Mouse (Mus musculus): ENCODE measurements around the gene Nol9. TPM values are rescaled to one million over a fixed set of nuclear protein-coding genes. Genes with fewer than 3 reads are reported as not detected.

Gene Nol9
- polyA plus RNA-seq, 1 experiment from 2014 or later = 37.7 TPM

DNA sequence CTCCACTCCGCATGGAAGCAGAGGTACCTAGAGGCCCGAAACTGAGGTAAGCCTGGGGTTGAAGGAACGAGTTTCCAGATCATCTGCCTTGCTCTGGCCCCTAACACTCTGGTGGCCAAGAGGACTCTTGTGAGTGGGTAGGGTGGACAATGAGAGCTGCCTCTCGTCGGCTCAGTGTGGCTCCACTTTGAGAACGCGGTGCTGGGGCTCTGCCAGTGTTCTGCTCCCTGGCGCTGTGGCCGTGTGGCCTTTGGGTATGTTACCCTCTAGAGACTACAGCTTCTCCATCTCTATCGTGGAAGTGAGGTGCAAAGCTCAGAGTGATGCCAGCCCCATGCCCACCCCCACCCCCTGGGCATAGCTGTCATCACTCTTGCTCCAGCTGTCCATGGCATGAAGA, 33.5 kb downstream of the Nol9 start:
- H3K27me3 ChIP-seq (ENCODE audit: insufficient read depth, poor library complexity, severe bottlenecking) = no peaks in the 10 kb centered on the region
- peak overlapping the region; percentile 35 for H3K27ac ChIP-seq

DNA sequence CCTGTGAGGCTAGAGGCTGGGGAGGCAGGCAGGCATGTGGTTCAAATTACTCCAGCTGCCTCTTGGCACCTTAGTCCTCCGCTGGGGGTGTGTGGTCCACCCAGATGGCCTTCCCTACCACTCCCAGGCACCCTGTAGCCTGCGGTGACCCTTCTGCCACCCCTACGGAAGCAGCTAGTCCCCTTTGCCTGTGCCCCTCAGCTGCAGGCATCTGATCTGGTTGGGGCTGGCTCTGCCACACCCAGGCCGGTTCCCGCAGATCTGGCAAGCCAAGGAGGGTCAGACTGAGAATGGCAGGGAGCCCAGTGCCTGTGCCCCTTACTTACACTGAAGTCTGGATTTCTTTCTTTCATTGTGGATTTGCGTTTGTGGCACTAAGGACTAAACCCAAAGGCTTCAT, 34.6 kb downstream of the Nol9 start:
- Histone ChIP-seq H3K4me1 (replicated peaks) (peaks cover 62% of the 10 kb centered on the region), H3K27ac (no peak overlapping the region), H3K36me3 (no peaks in the 10 kb centered on the region), H3K27me3 (ENCODE audit: insufficient read depth, poor library complexity, severe bottlenecking) (no peaks in the 10 kb centered on the region), H3K4me3 (no peak overlapping the region), H3K9me3 (no peaks in the 10 kb centered on the region)
- WGBS = 89% methylated on average over 6 of the region's 6 CpGs
- DNase-seq (ENCODE audit: low spot score) = no peak

More for the DNA sequence above, 33.5 kb downstream of the Nol9 start:
- Histone ChIP-seq H3K36me3 (no peaks in the 10 kb centered on the region), H3K4me3 (no peak overlapping the region), H3K4me1 (replicated peaks) (peaks cover 72% of the 10 kb centered on the region), H3K9me3 (no peaks in the 10 kb centered on the region)
- WGBS = 68% methylated on average over 10 of the region's 10 CpGs
- DNase-seq (ENCODE audit: low spot score) = no peak

- Histone ChIP-seq H3K36me3 (no peaks in the 10 kb centered on the region), H3K27me3 (ENCODE audit: insufficient read depth, poor library complexity, severe bottlenecking) (no peaks in the 10 kb centered on the region), H3K4me1 (replicated peaks) (peaks cover 60% of the 10 kb centered on the region), H3K9me3 (no peaks in the 10 kb centered on the region), H3K27ac (no peak overlapping the region), H3K4me3 (no peak overlapping the region)
- 87% methylated on average over 9 of the region's 9 CpGs for WGBS
- DNase-seq (ENCODE audit: low spot score) = no peak
Observed at GRCm38 (mm10) chr4:152074548-152074947, 35.4 kb downstream of the Nol9 start.

- H3K4me1 ChIP-seq (replicated peaks) = peaks cover 46% of the 10 kb centered on the region
- H3K36me3 ChIP-seq = no peaks in the 10 kb centered on the region
- peak overlapping the region; percentile 43; the same call in 1 of the 2 replicates for H3K27ac ChIP-seq
- H3K27me3 ChIP-seq (ENCODE audit: insufficient read depth, poor library complexity, severe bottlenecking) = no peaks in the 10 kb centered on the region
- no peaks in the 10 kb centered on the region for H3K9me3 ChIP-seq
- WGBS = 85% methylated on average over 9 of the region's 9 CpGs
- no peak for DNase-seq (ENCODE audit: low spot score)
- no peak overlapping the region for H3K4me3 ChIP-seq
Observed at GRCm38 (mm10) chr4:152077191-152077590, 38.1 kb downstream of the Nol9 start.

GRCm38 (mm10) chr4:152078105-152078530, 39.0 kb downstream of the Nol9 start:
- Histone ChIP-seq H3K9me3 (no peaks in the 10 kb centered on the region), H3K36me3 (no peaks in the 10 kb centered on the region), H3K27ac (no peak overlapping the region), H3K27me3 (ENCODE audit: insufficient read depth, poor library complexity, severe bottlenecking) (no peaks in the 10 kb centered on the region), H3K4me3 (no peak overlapping the region), H3K4me1 (replicated peaks) (peaks cover 38% of the 10 kb centered on the region)
- WGBS = 95% methylated on average over 10 of the region's 10 CpGs
- no peak for DNase-seq (ENCODE audit: low spot score)

DNA sequence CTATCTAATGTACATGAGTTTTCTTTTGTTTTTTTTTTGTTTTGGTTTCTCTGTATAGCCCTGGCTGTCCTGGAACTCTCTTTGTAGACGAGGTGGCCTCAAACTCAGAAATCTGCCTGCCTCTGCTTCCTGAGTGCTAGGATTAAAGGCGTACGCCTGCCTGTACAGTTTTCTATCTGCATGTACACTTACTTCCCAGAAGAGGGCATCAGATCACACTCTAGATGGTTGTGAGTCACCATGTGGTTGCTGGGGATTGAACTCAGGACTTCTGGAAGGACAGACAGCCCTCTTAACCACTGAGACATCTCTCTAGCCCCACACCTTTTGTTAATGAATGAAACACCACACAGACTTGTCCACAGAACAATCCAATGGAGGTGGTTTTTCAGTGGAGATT, 40.1 kb downstream of the Nol9 start:
- Histone ChIP-seq H3K4me3 (no peak overlapping the region), H3K9me3 (no peaks in the 10 kb centered on the region), H3K27me3 (ENCODE audit: insufficient read depth, poor library complexity, severe bottlenecking) (peaks cover 5% of the 10 kb centered on the region; the same call in 1 of the 2 replicates), H3K4me1 (replicated peaks) (peaks cover 35% of the 10 kb centered on the region), H3K27ac (no peak overlapping the region), H3K36me3 (no peaks in the 10 kb centered on the region)
- DNase-seq (ENCODE audit: low spot score) = no peak
- WGBS = 87% methylated on average over 3 of the region's 3 CpGs

- no peaks in the 10 kb centered on the region for H3K9me3 ChIP-seq
- H3K4me3 ChIP-seq = no peak overlapping the region
- peaks cover 35% of the 10 kb centered on the region for H3K4me1 ChIP-seq (replicated peaks)
- H3K36me3 ChIP-seq = no peaks in the 10 kb centered on the region
- peaks cover 6% of the 10 kb centered on the region; the same call in 1 of the 2 replicates for H3K27me3 ChIP-seq (ENCODE audit: insufficient read depth, poor library complexity, severe bottlenecking)
- H3K27ac ChIP-seq = no peak overlapping the region
- no peak for DNase-seq (ENCODE audit: low spot score)
- 71% methylated on average over 7 of the region's 7 CpGs for WGBS
Observed at GRCm38 (mm10) chr4:152079931-152080330, 40.8 kb downstream of the Nol9 start.

DNA sequence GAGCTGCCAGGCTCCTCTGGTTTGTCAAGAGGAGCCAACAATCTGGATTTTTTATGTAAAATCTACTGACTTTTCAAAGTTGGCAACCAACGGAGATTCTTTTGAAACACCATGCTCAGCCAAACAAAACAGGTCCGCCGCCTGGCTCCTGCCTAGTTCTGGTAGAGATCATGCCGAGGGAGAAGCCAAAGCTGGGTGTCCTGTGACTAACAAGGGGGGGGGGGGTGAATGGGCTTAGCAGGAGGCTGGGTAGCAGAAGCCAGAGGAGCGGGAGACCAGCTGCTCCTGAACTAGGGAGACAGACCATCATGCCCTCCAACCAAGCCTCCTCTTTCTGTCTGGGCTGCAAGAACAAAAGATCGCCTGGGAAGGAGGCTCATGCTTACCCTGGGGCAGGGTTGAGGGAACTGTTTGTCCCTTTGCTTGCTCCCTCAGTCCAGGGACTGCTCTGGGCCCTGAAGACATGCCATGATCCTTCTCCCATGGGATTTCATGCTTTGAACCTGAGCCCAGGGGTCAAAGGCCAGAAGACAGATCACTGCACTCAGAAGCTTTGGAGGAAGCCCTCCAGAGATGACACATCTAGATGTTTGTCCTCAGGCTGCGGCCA, 44.6 kb downstream of the Nol9 start:
- Histone ChIP-seq H3K4me1 (replicated peaks) (peaks cover 36% of the 10 kb centered on the region), H3K27me3 (ENCODE audit: insufficient read depth, poor library complexity, severe bottlenecking) (peaks cover 32% of the 10 kb centered on the region), H3K27ac (peak overlapping the region; percentile 56), H3K4me3 (no peak overlapping the region), H3K9me3 (no peaks in the 10 kb centered on the region), H3K36me3 (no peaks in the 10 kb centered on the region)
- no peak for DNase-seq (ENCODE audit: low spot score)
- 63% methylated on average over 7 of the region's 7 CpGs for WGBS

- no peak overlapping the region for H3K27ac ChIP-seq
- no peak overlapping the region for H3K4me3 ChIP-seq
- DNase-seq (ENCODE audit: low spot score) = no peak
- H3K4me1 ChIP-seq (replicated peaks) = peaks cover 40% of the 10 kb centered on the region
- no peaks in the 10 kb centered on the region for H3K36me3 ChIP-seq
- H3K27me3 ChIP-seq (ENCODE audit: insufficient read depth, poor library complexity, severe bottlenecking) = peaks cover 39% of the 10 kb centered on the region
- WGBS = 86% methylated on average over 7 of the region's 7 CpGs
- H3K9me3 ChIP-seq = no peaks in the 10 kb centered on the region
Observed at GRCm38 (mm10) chr4:152084616-152085015, 45.5 kb downstream of the Nol9 start.

GRCm38 (mm10) chr4:152086505-152087210, 47.5 kb downstream of the Nol9 start:
- peaks cover 39% of the 10 kb centered on the region for H3K27me3 ChIP-seq (ENCODE audit: insufficient read depth, poor library complexity, severe bottlenecking)
- peak overlapping the region; percentile 84 for H3K4me3 ChIP-seq
- H3K36me3 ChIP-seq = no peaks in the 10 kb centered on the region
- peak overlapping the region; percentile 93 for H3K27ac ChIP-seq
- peaks cover 35% of the 10 kb centered on the region for H3K4me1 ChIP-seq (replicated peaks)
- under 1% methylated on average over 80 of the region's 92 CpGs for WGBS
- DNase-seq (ENCODE audit: low spot score) = peak; percentile 62
- H3K9me3 ChIP-seq = no peaks in the 10 kb centered on the region

DNA sequence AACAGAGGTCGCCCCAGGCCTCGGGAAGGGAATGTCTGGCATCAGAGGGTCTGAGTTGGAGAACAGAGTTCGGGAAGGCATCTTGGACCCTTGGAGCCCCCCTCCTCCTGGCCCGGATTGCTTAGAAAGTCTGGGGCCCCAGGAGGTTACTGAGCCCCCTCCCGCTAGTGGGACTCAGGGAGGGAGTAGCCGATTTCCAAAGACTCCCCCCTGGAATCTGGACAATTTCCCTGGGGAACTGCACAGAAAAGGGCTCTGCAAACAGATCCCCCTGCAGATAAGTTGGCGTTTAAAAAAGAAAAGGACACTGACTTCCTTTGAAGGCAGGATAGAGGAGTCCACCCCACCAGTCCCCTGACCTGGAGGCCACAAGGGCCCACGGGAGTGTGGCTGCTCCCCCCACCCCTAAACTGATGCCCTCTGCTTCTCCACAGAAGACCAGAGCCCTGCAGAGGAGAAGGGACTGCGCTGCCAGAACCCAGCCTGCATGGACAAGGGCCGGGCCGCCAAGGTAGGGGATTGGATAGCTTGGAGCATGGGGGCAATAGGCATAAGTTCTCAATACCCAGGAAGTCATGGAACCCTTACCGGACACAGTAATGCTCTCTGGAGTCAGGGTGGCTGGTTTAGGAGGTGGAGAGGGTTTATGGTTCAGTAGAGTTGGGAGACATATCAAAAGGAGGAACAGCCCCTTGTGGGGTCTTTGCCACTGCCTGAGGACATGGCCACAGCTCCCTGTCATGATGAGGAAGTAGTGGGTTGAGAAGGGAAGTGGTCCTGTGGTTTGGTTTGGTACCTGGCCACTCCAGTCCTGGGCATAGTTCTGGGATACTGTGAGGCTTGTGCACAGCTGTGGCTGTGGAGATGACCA, 48.3 kb downstream of the Nol9 start:
- Histone ChIP-seq H3K36me3 (0 out of 2 replicates have a peak, but pooled peaks cover 1% of the 10 kb centered on the region), H3K9me3 (no peaks in the 10 kb centered on the region), H3K4me3 (peak overlapping the region; percentile 84), H3K4me1 (replicated peaks) (peaks cover 39% of the 10 kb centered on the region), H3K27me3 (ENCODE audit: insufficient read depth, poor library complexity, severe bottlenecking) (peaks cover 39% of the 10 kb centered on the region), H3K27ac (peak overlapping the region; percentile 93)
- WGBS = 3% methylated on average over 12 of the region's 12 CpGs
- DNase-seq (ENCODE audit: low spot score) = peak; percentile 39

DNA sequence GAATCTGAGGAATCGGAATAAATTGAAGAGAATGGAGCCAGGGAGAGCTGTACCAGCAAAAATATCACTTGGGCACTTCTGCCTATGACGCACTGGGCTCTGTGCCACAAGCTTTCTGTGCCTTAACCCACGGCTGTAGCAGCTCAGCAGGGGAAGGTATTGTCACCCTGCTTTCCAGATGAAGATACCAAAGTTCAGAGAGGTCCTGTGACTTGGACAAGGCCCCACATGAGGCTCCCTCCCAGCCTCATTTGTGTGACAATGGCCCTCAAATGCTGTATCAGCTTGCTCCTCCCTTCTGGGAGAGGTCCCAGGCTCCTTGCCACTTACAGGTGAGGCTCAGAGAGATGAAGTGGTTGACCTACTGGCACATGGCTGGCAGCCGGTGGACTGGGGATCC, 49.0 kb downstream of the Nol9 start:
- Histone ChIP-seq H3K36me3 (0 out of 2 replicates have a peak, but pooled peaks cover 4% of the 10 kb centered on the region), H3K27me3 (ENCODE audit: insufficient read depth, poor library complexity, severe bottlenecking) (peaks cover 39% of the 10 kb centered on the region), H3K9me3 (0 out of 2 replicates have a peak, but pooled peaks cover 2% of the 10 kb centered on the region), H3K4me1 (replicated peaks) (peaks cover 46% of the 10 kb centered on the region), H3K4me3 (peak overlapping the region; percentile 84), H3K27ac (peak overlapping the region; percentile 93; the same call in 1 of the 2 replicates)
- DNase-seq (ENCODE audit: low spot score) = no peak
- 31% methylated on average over 4 of the region's 4 CpGs for WGBS
